Mouse (Mus musculus): ENCODE data around the gene Fhit. TPM values are rescaled to one million over a fixed set of nuclear protein-coding genes. Genes with fewer than 3 reads are reported as not detected.
"Not testable (repeated sequence)": the region's sequence is repeated elsewhere in the genome, so short reads cannot be mapped to it uniquely, and the experiment has no call there.

Gene Fhit
- polyA plus RNA-seq, 1 experiment from 2014 or later: 7.9 TPM

DNA sequence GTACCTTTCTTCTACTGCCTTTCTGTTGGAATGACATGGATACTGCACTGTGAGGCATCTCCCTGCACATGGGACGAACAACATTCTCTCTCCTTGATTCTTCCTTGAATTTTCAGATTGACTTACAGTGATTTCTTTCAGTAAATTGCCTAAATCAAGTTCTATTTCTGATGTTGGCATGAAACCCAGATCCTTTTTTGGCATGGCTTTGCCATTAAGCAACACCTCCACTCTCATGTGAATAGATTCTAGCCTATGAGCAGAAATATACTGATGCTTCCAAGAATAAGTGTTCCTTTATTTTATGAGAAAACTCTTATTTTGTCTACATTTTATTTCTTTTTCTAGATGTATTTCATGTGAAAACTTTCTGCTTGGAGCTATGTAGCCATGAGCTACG lies 383.1 kb downstream of the Fhit start:
- H3K4me1 ChIP-seq (replicated peaks): no peaks in the 10 kb centered on the region
- no peaks in the 10 kb centered on the region for H3K36me3 ChIP-seq
- no peaks in the 10 kb centered on the region for H3K9me3 ChIP-seq
- no peak overlapping the region for H3K9ac ChIP-seq
- H3K4me2 ChIP-seq: no peak overlapping the region
- 92% methylated on average over 2 of the region's 2 CpGs for WGBS
- no peaks in the 10 kb centered on the region for H3K27me3 ChIP-seq
- no peak for ATAC-seq (ENCODE audit: low read depth)
- no peak overlapping the region for H3K4me3 ChIP-seq
- H3K27ac ChIP-seq (replicated peaks): no peak overlapping the region

DNA sequence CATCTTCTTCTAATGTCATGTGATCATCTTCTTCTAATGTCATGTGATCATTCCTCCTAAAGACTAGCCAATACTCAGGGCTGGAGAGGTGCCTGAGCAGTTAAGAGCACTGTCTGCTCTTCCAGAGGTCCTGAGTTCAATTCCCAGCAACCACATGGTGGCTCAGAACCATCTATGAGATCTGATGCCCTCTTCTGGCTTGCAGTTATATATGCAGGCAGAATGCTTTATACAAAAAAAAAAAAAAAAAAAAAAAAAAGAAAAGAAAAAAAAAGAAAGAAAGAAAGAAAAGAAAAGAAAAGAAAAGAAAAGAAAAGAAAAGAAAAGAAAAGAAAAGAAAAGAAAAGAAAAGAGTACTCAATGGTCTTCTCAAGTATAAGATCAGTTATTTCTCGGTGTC lies 407.0 kb downstream of the Fhit start:
- not testable (repeated sequence) for H3K9me3 ChIP-seq; ATAC-seq (ENCODE audit: low read depth)
- 89% methylated on average over 1 of the region's 1 CpGs for WGBS

DNA sequence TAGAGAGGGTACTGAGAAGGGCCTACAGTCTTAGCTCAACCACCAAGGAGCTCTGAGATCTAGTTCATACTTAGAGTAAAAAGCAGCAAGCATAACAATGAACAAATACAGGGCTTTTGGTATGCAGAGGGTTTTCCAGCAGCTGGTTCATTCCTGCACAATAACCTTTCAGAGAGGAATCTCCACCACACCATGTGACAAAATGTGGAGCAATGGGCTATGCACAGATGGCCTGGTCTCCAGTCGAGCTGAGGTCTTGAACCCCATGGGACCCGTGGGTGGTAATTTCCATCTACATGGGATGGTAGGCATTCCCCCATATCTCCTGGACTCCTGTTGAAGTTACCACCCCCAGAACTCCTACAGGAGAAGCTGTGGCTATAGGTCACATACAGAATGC lies 423.8 kb downstream of the Fhit start:
- no peak overlapping the region for H3K27ac ChIP-seq (replicated peaks)
- no peak overlapping the region for H3K9ac ChIP-seq
- H3K4me2 ChIP-seq: no peak overlapping the region
- WGBS: 64% methylated on average over 2 of the region's 2 CpGs
- H3K9me3 ChIP-seq: no peaks in the 10 kb centered on the region
- H3K27me3 ChIP-seq: no peaks in the 10 kb centered on the region
- no peaks in the 10 kb centered on the region for H3K4me1 ChIP-seq (replicated peaks)
- ATAC-seq (ENCODE audit: low read depth): no peak
- no peak overlapping the region for H3K4me3 ChIP-seq
- no peaks in the 10 kb centered on the region for H3K36me3 ChIP-seq

More for the DNA sequence above, 407.0 kb downstream of the Fhit start:
- not testable (repeated sequence) for H3K36me3 ChIP-seq; H3K9ac ChIP-seq; H3K4me1 ChIP-seq (replicated peaks); H3K4me3 ChIP-seq; H3K4me2 ChIP-seq; H3K27ac ChIP-seq (replicated peaks); H3K27me3 ChIP-seq

DNA sequence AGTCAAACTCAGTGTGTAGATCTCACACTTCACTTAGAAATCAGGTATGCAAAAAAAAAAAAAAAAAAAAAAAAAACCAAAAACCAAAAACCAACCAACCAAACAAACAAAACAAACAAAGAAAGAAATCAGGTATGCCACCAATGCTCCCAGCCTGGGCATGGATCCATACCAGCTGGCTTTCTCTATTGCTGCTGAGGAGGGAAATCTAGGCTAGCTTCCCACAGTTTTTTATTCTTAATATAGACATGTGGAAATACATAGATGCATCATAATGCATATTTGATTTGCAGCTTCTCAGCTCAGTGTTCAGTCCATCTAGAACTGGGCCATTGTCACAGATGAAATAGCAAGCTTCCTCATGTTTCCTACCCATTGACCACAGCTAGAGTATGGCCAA lies 439.3 kb downstream of the Fhit start:
- H3K36me3 ChIP-seq: no peaks in the 10 kb centered on the region
- no peak overlapping the region for H3K4me3 ChIP-seq
- H3K4me1 ChIP-seq (replicated peaks): no peaks in the 10 kb centered on the region
- H3K9me3 ChIP-seq: no peaks in the 10 kb centered on the region
- no peak for ATAC-seq (ENCODE audit: low read depth)
- H3K4me2 ChIP-seq: no peak overlapping the region
- no peaks in the 10 kb centered on the region for H3K27me3 ChIP-seq
- no peak overlapping the region for H3K27ac ChIP-seq (replicated peaks)
- no peak overlapping the region for H3K9ac ChIP-seq

DNA sequence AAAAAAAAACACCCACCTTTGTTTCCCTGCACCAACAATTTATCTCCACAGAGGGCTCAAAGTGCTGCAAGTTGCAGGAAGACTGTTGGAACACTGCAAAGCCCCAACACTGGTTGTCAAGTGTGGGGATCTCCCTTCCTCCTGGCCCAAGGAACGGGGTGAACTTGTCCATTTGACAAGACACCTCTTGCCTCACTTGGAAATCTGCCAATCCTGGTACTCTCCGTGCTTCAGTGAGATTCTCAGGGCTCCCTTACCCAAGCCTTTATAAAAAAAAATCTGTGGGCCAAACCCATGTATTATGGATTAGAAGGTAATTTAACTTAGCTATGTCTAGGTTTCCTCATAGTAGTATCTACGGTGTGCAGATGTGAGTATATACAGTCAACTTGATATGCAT lies 448.9 kb downstream of the Fhit start:
- WGBS: 78% methylated on average over 3 of the region's 3 CpGs

DNA sequence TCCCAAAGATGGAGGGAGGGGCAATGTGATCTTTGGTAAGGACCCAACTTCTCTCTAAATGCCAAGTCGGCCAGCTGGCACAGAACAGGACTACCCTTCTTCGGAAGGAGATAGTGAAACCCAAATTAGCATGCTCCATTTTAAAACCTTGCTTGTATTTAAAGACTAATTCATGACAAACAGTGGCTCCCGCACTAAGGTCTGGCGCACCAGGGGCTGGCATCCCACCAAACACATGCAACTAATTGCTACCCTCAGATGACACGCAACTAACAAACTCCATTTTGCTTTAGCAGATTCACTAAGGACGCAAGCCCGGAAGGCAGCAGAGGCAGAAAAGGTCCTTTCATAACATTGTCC lies 449.3 kb downstream of the Fhit start:
- Histone ChIP-seq H3K4me2 (no peak overlapping the region), H3K9ac (no peak overlapping the region), H3K9me3 (no peaks in the 10 kb centered on the region), H3K27me3 (no peaks in the 10 kb centered on the region), H3K4me3 (no peak overlapping the region), H3K4me1 (replicated peaks) (no peaks in the 10 kb centered on the region), H3K27ac (replicated peaks) (no peak overlapping the region), H3K36me3 (no peaks in the 10 kb centered on the region)
- no peak for ATAC-seq (ENCODE audit: low read depth)
- 78% methylated on average over 7 of the region's 7 CpGs for WGBS

More for the DNA sequence above, 448.9 kb downstream of the Fhit start:
- no peak overlapping the region for H3K27ac ChIP-seq (replicated peaks)
- H3K36me3 ChIP-seq: no peaks in the 10 kb centered on the region
- H3K9ac ChIP-seq: no peak overlapping the region
- no peak overlapping the region for H3K4me3 ChIP-seq
- H3K4me1 ChIP-seq (replicated peaks): no peaks in the 10 kb centered on the region
- no peaks in the 10 kb centered on the region for H3K27me3 ChIP-seq
- ATAC-seq (ENCODE audit: low read depth): no peak
- no peaks in the 10 kb centered on the region for H3K9me3 ChIP-seq
- no peak overlapping the region for H3K4me2 ChIP-seq

DNA sequence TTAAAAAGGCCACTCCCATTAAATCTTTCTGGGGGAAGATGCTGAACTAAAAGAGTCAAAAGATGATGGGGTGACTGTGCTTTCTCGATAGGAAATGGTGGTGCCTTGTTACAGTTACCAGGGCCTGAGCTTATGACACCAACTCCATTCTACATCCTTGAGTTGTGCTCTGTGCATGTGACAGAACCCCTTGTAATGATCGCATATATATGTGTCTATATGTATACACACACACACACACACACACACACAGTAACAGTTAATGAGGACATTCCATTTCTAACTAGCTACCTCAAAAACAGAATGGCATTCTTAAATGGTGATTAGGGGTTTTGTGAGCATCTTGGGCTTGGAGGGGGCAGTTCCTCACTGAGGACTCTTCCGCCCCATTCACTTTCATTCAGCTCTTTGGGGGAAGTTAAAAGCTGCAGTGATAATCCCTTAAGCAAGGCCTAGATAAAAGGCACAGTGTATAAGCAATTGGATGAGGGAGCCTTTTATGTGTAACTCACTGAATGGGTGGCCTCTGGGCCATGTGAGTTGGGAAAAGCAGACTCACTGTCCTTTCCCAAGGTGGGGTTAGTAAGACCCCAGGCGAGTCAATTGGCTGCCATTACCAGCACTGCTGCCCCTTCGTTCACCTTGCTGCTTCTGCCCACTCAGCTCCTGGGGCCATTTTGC lies 449.9 kb downstream of the Fhit start:
- Histone ChIP-seq H3K9me3 (no peaks in the 10 kb centered on the region), H3K4me2 (no peak overlapping the region), H3K27ac (replicated peaks) (no peak overlapping the region), H3K36me3 (no peaks in the 10 kb centered on the region), H3K4me3 (no peak overlapping the region), H3K27me3 (no peaks in the 10 kb centered on the region), H3K9ac (no peak overlapping the region), H3K4me1 (replicated peaks) (no peaks in the 10 kb centered on the region)
- no peak for ATAC-seq (ENCODE audit: low read depth)
- 83% methylated on average over 5 of the region's 5 CpGs for WGBS

DNA sequence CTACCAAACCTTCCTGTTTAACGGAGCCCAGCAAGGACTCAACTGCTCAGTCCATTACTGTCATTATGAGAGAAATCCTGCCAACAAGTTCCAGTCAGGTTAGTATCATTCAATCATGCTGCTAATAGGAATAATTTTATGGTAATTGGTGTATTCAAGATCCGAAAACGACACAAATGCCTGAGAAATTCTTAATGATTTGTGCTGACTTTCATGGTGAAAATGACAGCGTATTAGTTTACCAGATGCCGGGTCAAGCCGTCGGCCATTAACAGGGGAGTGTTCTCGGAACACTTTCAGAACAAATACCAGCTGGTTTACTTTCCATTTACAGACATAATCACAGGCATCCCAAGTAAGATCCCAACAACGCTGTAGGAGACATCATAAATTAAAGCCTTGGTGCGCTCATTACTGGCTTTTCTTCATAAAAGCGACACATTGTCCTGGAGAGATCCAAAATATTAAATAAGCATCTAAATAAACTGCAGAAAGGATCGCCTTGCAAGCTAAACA lies 451.0 kb downstream of the Fhit start:
- no peaks in the 10 kb centered on the region for H3K27me3 ChIP-seq
- 69% methylated on average over 12 of the region's 12 CpGs for WGBS
- no peak overlapping the region for H3K4me3 ChIP-seq
- H3K36me3 ChIP-seq: no peaks in the 10 kb centered on the region
- no peak overlapping the region for H3K9ac ChIP-seq
- ATAC-seq (ENCODE audit: low read depth): no peak
- no peaks in the 10 kb centered on the region for H3K9me3 ChIP-seq
- H3K4me1 ChIP-seq (replicated peaks): no peaks in the 10 kb centered on the region
- no peak overlapping the region for H3K4me2 ChIP-seq
- no peak overlapping the region for H3K27ac ChIP-seq (replicated peaks)

DNA sequence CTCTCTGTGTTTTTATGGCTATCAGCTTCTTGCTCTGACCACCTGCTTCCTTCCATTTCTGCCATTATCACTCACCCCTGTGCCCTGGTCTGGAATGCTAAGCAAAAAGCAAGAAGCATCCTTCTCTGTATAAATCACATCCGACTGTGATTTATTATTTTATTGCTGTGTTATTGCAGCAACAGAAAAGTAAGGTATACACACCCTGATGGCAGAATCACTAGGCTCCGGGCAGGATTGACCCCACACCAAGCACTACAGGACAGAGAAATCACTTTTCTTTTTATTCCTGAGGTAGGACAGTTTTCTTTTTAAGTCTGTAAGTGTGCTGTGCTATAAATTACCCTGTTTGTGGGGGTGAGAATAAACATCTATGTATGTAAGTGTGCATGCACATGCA lies 460.1 kb downstream of the Fhit start:
- H3K9me3 ChIP-seq: no peaks in the 10 kb centered on the region
- 26% methylated on average over 2 of the region's 2 CpGs for WGBS
- H3K4me2 ChIP-seq: no peak overlapping the region

DNA sequence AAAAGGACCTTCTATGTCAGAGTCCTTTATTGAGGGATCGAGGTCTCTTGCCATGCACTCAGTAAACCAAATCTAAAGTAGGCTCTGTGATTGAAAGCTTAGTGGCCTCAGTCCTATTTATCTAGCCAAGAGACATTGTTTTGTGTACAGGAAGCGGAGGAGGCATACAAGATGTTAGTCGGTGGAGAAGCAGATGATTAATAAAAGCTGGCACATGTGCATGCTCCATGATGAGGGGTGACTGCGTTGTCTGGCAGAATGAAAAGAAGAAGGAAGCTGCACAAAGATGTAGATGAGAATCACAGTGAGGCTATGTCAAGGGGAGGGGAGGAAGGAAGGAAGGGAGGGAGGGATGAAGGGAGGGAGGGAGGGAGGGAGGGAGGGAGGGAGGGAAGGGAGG lies 481.8 kb downstream of the Fhit start:
- Histone ChIP-seq H3K4me3 (no peak overlapping the region), H3K9ac (no peak overlapping the region), H3K4me1 (replicated peaks) (no peaks in the 10 kb centered on the region; the same call in 1 of the 2 replicates), H3K27ac (replicated peaks) (no peak overlapping the region), H3K27me3 (no peaks in the 10 kb centered on the region), H3K36me3 (no peaks in the 10 kb centered on the region), H3K4me2 (no peak overlapping the region), H3K9me3 (no peaks in the 10 kb centered on the region)
- 61% methylated on average over 4 of the region's 4 CpGs for WGBS
- ATAC-seq (ENCODE audit: low read depth): no peak

More for the DNA sequence above, 460.1 kb downstream of the Fhit start:
- H3K4me1 ChIP-seq (replicated peaks): no peaks in the 10 kb centered on the region
- H3K36me3 ChIP-seq: no peaks in the 10 kb centered on the region
- no peak overlapping the region for H3K4me3 ChIP-seq
- no peak overlapping the region for H3K9ac ChIP-seq
- ATAC-seq (ENCODE audit: low read depth): no peak
- H3K27ac ChIP-seq (replicated peaks): no peak overlapping the region
- no peaks in the 10 kb centered on the region for H3K27me3 ChIP-seq

DNA sequence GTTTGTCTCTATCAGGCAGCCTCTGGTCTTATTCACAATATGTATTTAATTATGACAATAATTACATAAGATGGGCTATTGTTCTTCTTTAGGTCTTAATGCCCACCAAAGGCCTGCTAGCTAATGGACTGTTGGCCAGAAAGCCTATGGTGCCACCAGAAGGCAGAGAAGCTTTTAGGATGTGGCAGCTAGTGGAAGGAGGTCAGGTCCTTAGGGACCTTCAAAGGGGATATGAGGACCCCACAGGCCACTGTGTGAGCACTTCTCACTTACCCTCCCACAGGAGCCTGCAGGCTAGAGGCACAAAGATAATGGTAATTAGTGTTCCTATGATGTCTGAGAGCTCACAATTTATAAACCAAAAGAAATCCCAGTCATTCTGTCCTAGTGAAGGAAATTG lies 482.2 kb downstream of the Fhit start:
- H3K27ac ChIP-seq (replicated peaks): no peak overlapping the region
- H3K4me1 ChIP-seq (replicated peaks): no peaks in the 10 kb centered on the region; the same call in 1 of the 2 replicates
- H3K4me3 ChIP-seq: no peak overlapping the region
- H3K9me3 ChIP-seq: no peaks in the 10 kb centered on the region
- no peak overlapping the region for H3K4me2 ChIP-seq
- no peak overlapping the region for H3K9ac ChIP-seq
- no peak; the same call in 1 of the 2 replicates for ATAC-seq (ENCODE audit: low read depth)
- no peaks in the 10 kb centered on the region for H3K27me3 ChIP-seq
- no peaks in the 10 kb centered on the region for H3K36me3 ChIP-seq

DNA sequence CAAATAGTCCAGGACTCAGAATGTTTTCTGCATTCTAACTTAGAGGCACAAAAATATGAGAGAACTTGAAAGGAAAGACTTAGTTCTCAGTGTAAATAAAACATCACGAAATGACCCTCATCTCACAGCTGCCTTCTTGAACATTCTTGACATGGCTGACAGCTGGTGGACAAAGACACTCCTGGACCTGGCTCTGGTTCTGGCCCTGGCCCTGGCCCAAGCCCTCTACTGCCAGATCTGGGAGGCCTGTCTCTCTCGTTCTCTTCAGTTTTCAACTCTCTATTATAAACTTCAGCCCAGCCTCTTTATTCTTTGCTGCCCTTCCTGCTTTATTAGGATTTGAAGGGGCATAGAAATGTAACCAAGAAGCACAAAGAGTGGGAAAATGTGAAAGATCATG lies 484.2 kb downstream of the Fhit start:
- H3K9ac ChIP-seq: no peak overlapping the region
- H3K4me2 ChIP-seq: no peak overlapping the region
- H3K4me1 ChIP-seq (replicated peaks): no peaks in the 10 kb centered on the region; the same call in 1 of the 2 replicates
- WGBS: 70% methylated on average over 2 of the region's 2 CpGs
- H3K9me3 ChIP-seq: no peaks in the 10 kb centered on the region
- H3K27ac ChIP-seq (replicated peaks): no peak overlapping the region
- H3K27me3 ChIP-seq: no peaks in the 10 kb centered on the region
- no peaks in the 10 kb centered on the region for H3K36me3 ChIP-seq
- no peak for ATAC-seq (ENCODE audit: low read depth)
- no peak overlapping the region for H3K4me3 ChIP-seq

DNA sequence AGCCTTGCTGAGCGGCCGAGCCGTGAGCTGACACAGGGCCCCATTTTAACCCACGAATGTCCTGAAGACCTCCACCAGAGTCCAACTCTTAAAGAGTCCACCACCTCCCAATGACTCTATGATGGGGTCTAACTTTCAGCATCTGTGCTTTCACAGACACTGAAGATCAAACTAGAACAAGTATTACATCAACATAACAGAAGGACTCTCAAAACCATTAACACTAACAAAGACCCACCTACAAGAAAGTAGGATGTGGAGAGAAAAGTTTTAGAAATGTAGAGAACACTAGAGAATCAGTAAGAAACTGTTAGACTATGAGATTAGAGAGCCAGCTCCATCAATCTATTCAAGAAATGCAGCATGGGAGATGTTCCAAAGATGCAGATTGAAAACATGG lies 501.6 kb downstream of the Fhit start:
- Histone ChIP-seq H3K4me3 (no peak overlapping the region), H3K9ac (no peak overlapping the region), H3K4me2 (no peak overlapping the region), H3K4me1 (replicated peaks) (no peaks in the 10 kb centered on the region), H3K36me3 (no peaks in the 10 kb centered on the region), H3K9me3 (no peaks in the 10 kb centered on the region), H3K27ac (replicated peaks) (no peak overlapping the region), H3K27me3 (no peaks in the 10 kb centered on the region)
- ATAC-seq (ENCODE audit: low read depth): no peak
- WGBS: 88% methylated on average over 4 of the region's 4 CpGs

Data from neural tube, embryonic 13.5 days (tissue).